ENCODE assay signal across 19 mouse cellular contexts in the genomic region with DNA sequence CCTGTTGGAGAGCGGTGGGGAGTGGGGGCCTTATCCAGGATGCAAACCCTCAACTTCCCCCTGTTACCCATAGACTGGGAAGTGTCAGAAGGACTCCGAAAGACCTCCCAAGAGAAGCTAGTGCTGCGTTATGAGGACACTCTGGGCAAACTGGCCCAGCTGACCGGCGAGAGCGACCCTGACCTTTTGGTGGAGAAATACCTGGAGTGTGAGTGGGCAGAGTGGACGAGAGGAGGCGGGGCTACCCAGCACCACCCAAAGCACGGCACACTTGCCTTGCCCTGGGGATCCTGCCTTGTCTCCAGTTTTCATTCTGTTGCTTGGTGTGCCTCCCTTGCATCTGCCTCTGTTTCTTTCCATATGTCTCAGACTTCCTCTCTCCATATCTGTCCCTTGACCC. TPM values are rescaled to one million over a fixed set of nuclear protein-coding genes. Genes with fewer than 3 reads are reported as not detected.
DNase-seq lines count a peak whose midpoint lies in the region.
"Had no signal": no experiment of that assay in that cellular context is flagged by ENCODE, and none has a peak within 500 bp of the region (broad histone marks: within the 10 kb centered on the region; RNA-seq: fewer than 3 reads in every experiment).

No protein-coding gene starts in this region.

- peak; percentile 57 to 68 for DNase-seq in adrenal gland, adult 18-20 months (ENCODE audit: low spot score in 2 of 2)
- peak; percentile 79 for DNase-seq in adrenal gland, adult 8-10 months
- peak; percentile 76 for DNase-seq in adrenal gland, postnatal 25 days
- no peak for DNase-seq in heart, adult 8-10 months (ENCODE audit: low spot score)
- DNase-seq in frontal cortex, postnatal 25 days (ENCODE audit: low spot score in 2 of 2) = no peak
- no peak for DNase-seq in gastrocnemius, adult 8-10 months (ENCODE audit: low spot score in 2 of 2)
- DNase-seq: B cell, adult 2 months; cerebellum, adult 18-20 months; cerebellum, adult 9-10 months; cerebellum, postnatal 25 days; gastrocnemius, postnatal 14 days; heart, adult 11 months; heart, postnatal 14 days; heart, postnatal 4 days; kidney, adult 18-20 months; kidney, adult 9 months had no signal

RNA-seq across cellular contexts. Expression of a gene that starts 18.1 kb away (rescaled TPM):
- total RNA-seq in adrenal gland, adult 18-20 months (2021) = 10 to 100 TPM; 17.7 to 21.1 TPM
- total RNA-seq in adrenal gland, adult 8-10 months (2022) = 10 to 100 TPM; 17.8 to 92.8 (median 47.9) TPM
- 26.4 and 27.9 TPM in 2 replicates for total RNA-seq in adrenal gland, postnatal 25 days (2021)
- 1 to 10 TPM in 3 of 4 experiments, under 1 TPM in 1; 0.66 to 1.4 (median 1.2) TPM for total RNA-seq in heart, adult 8-10 months (2022)
- under 1 TPM in 3 of 4 experiments, not detected in 1; 0.19 to 0.85 (median 0.29) TPM for total RNA-seq in gastrocnemius, adult 8-10 months (2022)
- total RNA-seq: CH12.LX had no signal

RNA-seq across cellular contexts. Expression of a gene that starts 20.8 kb away (rescaled TPM):
- 100 to 1,000 TPM; 299 to 421 TPM for total RNA-seq in adrenal gland, adult 18-20 months (2021)
- 100 to 1,000 TPM; 302 to 612 (median 463) TPM for total RNA-seq in adrenal gland, adult 8-10 months (2022)
- total RNA-seq in adrenal gland, postnatal 25 days (2021) = 231 and 241 TPM in 2 replicates
- 10 to 100 TPM; 17.3 to 24.6 (median 22.3) TPM for total RNA-seq in heart, adult 8-10 months (2022)
- 10 to 100 TPM in 1 of 4 experiments, 1 to 10 TPM in 3; 6.2 to 10.2 (median 6.8) TPM for total RNA-seq in gastrocnemius, adult 8-10 months (2022)

RNA-seq across cellular contexts. Expression of a gene that starts 45.2 kb away (rescaled TPM):
- total RNA-seq in adrenal gland, adult 18-20 months (2021) = 10 to 100 TPM; 70.9 to 89.3 TPM
- 10 to 100 TPM; 36.3 to 60.3 (median 52.9) TPM for total RNA-seq in adrenal gland, adult 8-10 months (2022)
- 53.0 and 61.3 TPM in 2 replicates for total RNA-seq in adrenal gland, postnatal 25 days (2021)
- 100 to 1,000 TPM; 115 to 143 (median 126) TPM for total RNA-seq in heart, adult 8-10 months (2022)
- total RNA-seq in gastrocnemius, adult 8-10 months (2022) = 10 to 100 TPM; 52.6 to 67.7 (median 56.3) TPM

RNA-seq across cellular contexts. Expression of a gene that starts 45.5 kb away (rescaled TPM):
- total RNA-seq in adrenal gland, adult 18-20 months (2021) = not detected
- under 1 TPM in 1 of 4 experiments, not detected in 3; 0.78 TPM for total RNA-seq in adrenal gland, adult 8-10 months (2022)
- 0.70 TPM in 1 of 2 replicates, not detected in the other for total RNA-seq in adrenal gland, postnatal 25 days (2021)
- total RNA-seq in heart, adult 8-10 months (2022) = not detected
- total RNA-seq in gastrocnemius, adult 8-10 months (2022) = not detected
- total RNA-seq: CH12.LX; gastrocnemius, adult 18-20 months; heart, postnatal 14 days; hindbrain, postnatal 0 days had no signal

Comparison
In these comparisons a context has a peak if more than half of its experiments do, and no peak if none do; other contexts are left out.
1. DNase-seq: peak in adrenal gland, adult 18-20 months (2 of 2), adrenal gland, adult 8-10 months (single experiment) and adrenal gland, postnatal 25 days (single experiment); none in heart, adult 8-10 months (single experiment), frontal cortex, postnatal 25 days (0 of 2) and gastrocnemius, adult 8-10 months (0 of 2).
2. RNA of a gene that starts 18.1 kb away (total RNA-seq): 17.8 to 92.8 TPM in adrenal gland, adult 8-10 months, 26.4 to 27.9 TPM in adrenal gland, postnatal 25 days and 17.7 to 21.1 TPM in adrenal gland, adult 18-20 months; 0.66 to 1.4 TPM in heart, adult 8-10 months and 0.19 to 0.85 TPM in gastrocnemius, adult 8-10 months; every median in the first group is over 4 times any median in the second.